Mouse (Mus musculus): ENCODE measurements around the gene Mup8.
"Not testable (repeated sequence)": the region's sequence is repeated elsewhere in the genome, so short reads cannot be mapped to it uniquely, and the experiment has no call there.

GRCm38 (mm10) chr4:60222499-60222898 is at the start of gene Mup8:
- TF ChIP-seq POLR2AphosphoS5 (IDR thresholded peaks at IDR 0.05; ENCODE audit: insufficient replicate concordance, low read depth, low read length); CTCF (IDR thresholded peaks at IDR 0.05; ENCODE audit: low read depth, low read length); TAL1 (conservative IDR thresholded peaks at IDR 0.05; ENCODE audit: low read depth, low read length); GATA2 (IDR thresholded peaks at IDR 0.05; ENCODE audit: borderline replicate concordance, low read depth, low read length): not testable (repeated sequence)

All from G1E (cell line).